Mouse (Mus musculus) 3T3-L1 (cell line): ENCODE data around the gene Atl1.

Experiments used
- DNase-seq: peaks from one replicate; pipeline ENCODE4 v3.0.0-alpha.2; 2015; ENCODE audit warnings: low read depth, low spot score

Atl1 gene

DNA sequence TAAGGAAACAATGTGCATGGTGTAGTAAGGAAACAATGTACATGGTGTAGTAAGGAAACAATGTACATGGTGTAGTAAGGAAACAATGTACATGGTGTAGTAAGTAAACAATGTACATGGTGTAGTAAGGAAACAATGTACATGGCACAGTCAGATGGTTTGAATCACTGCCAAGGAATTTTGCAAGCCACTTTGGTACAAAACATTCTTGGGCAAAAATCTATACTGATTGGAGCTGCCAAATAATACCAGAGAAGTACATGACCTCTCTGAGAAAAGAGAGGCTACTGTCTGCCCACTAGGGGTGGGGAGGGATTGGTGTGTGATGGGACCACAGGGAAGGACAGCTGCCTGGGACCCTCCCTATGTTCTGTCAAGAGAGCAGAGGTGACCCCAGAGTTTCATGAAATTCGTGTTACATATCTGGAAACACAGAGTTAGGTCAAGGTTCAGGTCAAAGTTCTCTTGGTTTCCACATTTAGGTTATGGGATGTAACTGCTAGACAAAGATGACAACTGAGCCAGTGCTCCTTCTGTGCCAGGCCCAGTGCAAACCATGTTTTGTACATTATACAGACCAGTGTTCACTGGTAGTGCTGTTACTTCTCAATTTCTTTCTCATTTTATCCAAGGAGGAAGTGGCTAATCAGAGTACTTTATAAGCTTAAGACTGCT is 49.4 kb downstream of the Atl1 start:
- DNase-seq: peak; percentile 34

DNA sequence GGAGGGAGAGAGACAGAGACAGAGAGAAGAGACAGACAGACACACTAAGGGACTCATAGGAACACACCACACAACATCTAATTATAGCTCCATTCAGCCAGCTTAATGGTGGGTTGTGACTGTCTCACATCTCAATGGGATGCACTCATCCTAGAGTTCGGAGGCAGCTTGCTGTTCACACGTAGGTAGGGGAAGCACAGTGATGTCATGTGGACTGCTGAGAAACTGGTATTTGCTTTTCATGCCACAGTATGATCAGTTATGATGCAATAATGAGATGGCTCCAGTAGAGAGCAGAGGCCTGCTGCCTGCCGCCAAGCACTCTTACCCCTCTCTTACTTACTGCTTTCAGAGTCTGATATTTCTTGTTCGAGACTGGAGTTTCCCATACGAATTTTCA is 53.4 kb downstream of the Atl1 start:
- DNase-seq: no peak

DNA sequence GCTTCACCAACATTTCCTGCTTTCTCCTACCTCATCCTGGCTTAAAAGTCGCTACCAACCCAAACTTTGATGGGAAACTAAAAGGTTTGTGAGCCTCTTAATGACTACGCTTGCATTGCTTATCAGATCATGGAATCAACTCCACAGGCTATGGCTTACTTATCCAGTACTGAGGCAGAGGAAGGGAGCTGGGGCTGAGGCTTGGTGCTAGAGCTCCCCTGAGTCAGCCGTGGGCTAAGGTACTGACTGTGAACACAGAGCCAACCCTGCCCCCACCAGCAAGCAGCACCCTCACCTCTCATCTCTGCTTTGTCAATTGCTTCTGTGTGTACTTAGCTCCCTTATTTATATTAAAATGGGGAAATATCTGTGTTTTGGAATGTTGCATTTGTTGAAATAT is 55.1 kb downstream of the Atl1 start:
- DNase-seq: no peak

DNA sequence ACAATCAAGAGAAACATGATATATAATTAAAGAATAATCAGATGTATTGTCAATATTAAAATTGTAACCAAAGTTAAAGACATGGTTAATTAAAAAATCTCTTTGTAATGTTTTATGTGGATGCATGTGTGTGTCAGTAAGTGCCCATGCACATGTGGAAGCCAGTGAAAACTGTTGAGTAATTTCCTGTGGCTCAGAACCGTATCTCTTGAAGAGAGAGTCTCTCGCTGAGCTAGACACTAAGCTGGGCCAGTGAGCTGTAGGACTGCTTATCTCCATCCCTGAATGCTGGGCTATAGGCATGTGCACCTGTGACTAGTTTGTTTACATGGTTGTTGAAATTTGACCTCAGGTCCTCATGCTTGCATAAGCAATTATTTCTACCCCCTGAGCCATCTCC is 65.0 kb downstream of the Atl1 start:
- no peak for DNase-seq

DNA sequence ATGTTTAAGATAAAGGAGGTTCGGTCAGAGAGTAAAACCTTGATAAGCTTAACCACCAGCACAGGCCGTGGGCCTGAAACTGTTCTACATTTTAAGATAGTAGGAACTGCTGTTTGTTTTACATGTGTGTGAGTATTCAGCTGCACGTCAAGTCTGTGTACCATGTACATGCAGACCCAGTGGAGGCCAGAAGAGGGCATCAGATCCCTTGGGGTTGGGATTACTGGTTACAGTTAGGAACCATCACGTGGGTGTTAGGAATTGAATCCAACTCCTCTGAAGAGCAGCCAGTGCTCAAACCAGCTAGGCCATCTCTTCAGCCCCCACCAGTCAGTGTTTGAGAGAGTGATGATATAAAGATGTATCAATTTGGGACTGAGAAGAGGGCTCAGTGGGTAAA is 70.1 kb downstream of the Atl1 start:
- DNase-seq: peak; percentile 73

DNA sequence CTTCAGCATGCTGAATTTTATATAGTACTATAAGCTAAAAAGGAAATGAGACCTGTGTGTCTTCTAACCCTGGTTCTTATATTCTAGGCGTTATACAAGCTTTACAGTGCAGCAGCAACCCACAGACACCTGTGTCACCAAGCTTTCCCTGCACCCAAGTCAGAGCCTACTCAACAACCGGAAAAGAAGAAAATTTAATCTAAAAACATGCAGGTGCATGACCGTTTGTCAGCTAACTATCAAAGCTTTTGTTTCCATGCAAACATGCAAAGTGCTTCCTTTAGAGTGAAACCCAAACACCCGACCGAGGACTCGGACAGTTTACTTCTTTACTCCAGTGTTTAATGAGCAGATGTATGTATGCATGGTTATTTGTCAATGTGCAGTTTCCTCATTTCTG is 70.7 kb downstream of the Atl1 start:
- DNase-seq: no peak

DNA sequence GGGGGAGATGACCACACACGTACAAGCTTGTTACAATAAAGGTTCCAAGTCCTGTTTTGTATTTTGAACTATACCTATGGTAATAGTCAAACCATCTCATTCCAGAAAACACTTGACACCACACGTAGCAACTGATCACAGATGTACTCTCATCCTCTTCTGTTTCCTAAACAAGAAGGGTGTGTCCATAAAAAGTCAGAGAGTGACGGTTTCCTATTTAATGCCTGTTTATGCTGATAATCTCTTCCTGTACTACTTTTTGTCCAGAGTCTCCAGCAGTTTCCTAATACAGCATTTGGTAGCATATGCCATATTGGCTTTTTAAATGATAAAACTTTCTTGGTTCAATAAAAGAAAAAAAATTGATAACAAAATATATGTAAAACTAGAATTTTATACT is 73.2 kb downstream of the Atl1 start:
- DNase-seq: no peak

DNA sequence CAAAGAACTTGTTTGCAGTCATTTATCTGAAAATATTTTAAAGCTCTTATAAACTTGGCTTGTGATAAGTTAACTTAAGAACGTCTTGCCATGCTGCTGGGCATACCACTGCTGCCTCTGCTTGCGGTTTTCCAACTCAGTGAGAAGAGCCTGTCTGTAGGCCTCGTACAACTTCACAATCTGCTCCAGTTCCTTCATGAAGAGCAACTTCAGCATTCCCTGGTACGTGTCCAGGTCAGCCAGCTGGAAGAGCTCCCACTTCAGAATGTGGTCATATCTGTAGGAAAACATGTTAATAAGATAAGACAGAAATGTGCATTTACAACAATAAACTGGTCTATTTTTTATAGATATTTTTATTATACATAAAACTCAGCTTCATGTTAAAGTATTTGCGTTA is 73.7 kb downstream of the Atl1 start:
- DNase-seq: no peak

DNA sequence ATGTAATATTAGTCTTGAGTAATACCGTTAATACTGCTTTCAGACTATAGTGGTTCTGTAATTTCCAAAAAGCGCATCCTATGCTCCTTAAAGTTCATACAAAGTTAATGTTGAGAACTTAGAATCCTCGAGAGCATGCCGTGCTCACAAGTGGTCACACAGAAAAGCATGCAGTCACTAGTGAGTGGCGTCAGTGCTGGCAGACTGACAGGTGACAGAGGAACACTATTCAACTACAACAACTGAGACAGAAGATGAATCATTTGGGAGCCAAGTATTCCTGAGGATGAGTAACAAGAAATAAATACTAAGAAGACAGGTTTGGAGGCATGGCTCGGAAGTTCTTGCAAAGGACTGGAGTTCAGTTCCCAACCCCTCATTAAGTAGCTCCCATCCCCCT is 74.7 kb downstream of the Atl1 start:
- peak; percentile 19 for DNase-seq

DNA sequence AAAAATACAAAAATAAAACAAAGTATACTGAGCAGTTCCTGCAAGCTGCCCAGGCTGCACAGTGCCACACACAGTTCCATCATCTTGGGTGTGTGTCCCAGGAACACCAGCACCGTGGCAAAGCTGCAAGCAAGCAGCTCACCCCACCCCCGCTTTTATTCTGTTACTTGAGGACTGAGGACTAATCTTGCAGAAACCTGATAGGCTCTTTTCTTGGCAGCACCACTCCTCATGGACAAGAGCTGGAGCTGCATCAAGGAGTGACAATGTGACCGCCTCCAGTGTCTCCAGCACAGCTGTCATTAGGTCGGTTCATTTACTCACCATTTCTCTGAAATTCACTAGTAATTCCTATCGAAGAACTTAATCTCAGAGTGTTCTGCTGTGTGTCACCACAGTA is 75.7 kb downstream of the Atl1 start:
- no peak for DNase-seq

DNA sequence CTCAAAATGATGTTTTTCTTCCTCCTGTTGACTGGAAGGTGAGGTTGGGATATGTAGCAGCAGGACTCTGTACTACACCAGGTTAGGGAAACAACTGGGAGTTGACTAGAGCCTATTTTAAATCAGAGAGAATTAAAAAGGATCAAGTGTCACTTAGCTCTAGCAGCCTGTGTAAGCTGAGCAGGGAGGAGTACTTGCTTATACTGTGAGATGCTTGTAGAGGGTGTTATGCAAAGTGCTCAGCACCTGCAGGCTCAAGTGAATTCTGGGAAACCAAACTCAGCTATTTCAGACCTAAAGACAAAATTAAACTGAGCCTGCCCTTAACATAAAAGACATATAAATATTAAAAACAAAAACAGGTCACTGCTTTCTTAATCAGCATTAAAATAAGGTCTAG is 81.3 kb downstream of the Atl1 start:
- DNase-seq: no peak

DNA sequence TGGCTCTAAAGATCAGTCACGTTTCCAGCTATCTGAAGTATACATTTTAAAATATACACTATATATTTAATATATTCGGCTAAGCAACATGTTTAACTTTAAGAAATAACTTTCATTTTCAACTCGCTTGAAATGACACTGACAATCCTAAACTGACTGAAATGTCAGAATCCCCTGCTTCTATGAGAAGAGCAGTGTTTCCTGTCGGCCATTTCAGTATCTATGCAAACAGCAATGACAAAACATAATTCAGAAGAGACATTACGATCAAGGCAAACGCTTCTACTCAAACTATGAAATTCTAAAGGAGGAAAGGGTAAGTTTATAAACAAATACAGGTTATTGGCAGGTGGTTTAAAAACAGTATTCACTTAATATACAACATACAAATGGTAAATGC is 84.3 kb downstream of the Atl1 start:
- no peak for DNase-seq

DNA sequence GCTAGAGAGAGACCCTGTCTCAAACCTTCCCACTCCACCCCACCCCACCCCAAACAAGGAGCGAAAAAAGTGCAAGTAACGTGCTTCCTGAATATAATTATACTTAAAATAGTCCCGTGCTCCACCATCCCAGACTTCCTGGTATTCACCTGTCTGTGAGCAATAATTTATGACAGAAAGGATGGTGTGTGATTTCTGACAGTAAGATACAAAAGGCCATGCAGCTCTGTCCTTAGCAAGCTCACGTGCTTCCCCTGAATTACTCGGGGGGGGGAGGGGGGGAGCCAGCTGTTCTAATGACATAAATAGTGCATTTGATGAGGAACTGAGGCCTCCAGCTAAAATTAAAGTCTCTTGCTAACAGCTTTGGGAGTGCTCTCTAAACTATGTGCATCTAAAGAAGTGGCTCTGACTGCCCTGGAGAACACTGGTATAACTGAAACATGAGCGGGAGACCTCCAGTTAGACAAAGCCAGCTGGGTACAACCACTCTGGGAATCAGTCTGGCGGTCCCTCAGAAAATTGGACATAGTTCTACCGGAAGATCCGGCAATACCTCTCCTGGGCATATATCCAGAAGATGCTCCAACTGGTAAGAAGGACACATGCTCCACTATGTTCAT is 85.1 kb downstream of the Atl1 start:
- no peak for DNase-seq

DNA sequence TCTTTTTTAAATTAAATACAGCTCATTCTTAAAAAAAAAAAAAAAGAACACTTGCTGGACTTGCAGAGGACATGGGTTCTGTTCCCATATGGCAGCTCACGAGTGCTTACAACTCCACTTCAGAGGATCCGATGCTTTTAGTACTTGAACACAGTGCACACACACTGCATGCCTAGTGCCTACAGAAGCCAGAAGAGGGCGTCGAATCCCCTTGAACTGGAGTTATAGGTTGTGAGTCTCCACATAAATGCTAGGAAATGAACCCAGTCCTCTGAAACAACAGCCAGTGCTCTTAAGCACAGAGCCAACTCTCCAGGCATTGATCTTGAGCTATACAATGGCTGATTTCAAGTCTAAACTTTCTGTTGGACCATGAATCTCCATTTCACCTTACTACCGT is 90.5 kb downstream of the Atl1 start:
- DNase-seq: peak; percentile 46

DNA sequence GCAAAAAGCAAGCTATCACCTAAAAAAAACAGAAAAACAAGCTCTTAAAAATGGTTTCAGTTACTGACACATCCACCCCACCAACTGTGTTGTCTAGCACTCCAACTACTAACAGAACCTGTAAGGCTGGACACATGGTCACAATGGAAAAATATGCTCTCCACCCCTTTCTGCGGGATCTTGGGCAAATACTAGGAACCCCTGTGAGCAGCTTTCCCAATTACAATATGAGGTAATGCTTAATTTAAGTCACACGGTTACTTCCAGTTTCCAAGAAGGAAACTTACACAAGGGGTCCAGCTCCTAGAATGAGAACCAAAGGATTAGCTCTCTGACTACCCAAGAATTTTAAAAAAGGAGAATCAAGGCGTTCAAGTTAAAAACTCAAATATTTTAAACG is 93.1 kb downstream of the Atl1 start:
- DNase-seq: peak; percentile 52

DNA sequence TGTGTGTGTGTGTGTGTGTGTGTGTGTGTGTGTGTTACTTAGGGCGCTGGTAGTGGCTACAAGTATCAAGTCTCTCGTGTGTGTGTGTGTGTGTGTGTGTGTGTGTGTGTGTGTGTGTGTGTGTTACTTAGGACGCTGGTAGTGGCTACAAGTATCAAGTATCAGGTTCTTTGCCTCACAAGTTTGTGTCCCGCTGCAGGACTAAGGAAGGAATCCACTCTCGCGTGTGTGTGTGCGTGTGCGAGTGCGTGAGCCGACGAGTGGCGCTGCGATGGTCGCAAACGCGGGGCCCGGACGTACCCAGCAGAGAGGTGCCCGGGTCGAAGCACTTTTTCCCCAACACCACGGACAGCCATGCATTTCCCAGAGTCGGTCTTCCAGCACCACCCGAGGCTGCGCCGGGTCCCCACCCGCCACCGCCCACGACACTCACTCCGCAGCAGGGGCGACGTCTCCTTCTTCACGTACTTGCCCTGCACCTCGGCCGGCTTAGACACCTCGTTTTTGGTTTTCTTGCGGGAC is 93.9 kb downstream of the Atl1 start:
- peak; percentile 52 for DNase-seq

DNA sequence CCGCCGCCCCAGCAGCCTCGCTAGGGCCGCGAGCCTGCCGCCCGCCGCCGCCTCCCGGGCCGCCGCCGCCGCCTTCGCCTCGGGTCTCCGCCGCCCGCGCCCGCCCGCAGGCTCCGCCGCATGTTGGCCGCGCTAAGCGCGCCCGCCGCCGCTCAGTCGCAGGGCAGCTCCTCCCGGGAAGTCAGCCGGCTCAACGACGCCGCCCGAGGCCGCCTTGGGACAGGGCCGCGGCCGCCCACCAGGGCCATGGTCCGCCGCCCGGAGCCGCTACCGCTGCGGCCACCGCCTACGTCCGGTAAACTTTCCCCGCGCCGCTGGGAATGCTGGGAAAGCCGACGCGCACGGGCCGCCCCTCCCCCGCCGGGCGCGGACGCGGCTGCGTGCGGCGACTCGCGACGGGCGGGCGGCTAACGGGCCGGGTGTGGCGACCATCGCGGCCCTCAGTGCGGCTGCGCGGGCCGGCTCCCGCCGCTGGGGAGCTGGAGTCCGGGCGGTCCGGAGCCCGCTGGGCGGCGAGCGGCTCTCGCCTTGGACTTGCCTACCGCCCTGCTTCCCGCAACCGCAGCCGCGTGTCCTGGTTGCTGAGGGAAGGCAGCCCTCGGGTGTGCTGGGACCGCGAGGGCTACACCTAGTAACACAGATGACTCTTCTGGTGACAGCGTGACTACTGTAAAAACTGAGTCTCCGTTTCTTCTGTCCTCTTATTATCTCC is 94.5 kb downstream of the Atl1 start, which contains the start of gene Sav1:
TSS of gene Sav1 (minus strand) at position 217 of the 712 bp plus-strand sequence.
- DNase-seq: peak; percentile 69

DNA sequence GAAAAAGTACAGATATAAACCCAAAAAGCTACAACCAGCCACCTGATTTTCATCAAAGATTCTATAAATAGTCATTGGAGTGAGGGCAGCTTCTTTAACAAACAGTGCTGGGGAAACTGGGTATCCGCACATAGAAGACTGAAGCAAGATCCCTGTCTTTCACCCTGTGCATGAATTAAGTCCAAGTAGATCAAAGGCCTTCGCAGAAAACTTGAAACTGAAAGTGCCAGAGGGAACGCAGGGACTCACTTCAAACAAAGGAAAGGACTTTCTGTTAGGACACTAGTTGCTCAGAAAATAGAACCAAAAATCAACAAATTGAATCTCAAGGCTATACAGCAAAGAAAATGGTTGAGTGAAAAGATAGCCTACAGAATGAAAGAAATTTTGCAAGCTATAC is 103.0 kb downstream of the Atl1 start:
- DNase-seq: no peak

DNA sequence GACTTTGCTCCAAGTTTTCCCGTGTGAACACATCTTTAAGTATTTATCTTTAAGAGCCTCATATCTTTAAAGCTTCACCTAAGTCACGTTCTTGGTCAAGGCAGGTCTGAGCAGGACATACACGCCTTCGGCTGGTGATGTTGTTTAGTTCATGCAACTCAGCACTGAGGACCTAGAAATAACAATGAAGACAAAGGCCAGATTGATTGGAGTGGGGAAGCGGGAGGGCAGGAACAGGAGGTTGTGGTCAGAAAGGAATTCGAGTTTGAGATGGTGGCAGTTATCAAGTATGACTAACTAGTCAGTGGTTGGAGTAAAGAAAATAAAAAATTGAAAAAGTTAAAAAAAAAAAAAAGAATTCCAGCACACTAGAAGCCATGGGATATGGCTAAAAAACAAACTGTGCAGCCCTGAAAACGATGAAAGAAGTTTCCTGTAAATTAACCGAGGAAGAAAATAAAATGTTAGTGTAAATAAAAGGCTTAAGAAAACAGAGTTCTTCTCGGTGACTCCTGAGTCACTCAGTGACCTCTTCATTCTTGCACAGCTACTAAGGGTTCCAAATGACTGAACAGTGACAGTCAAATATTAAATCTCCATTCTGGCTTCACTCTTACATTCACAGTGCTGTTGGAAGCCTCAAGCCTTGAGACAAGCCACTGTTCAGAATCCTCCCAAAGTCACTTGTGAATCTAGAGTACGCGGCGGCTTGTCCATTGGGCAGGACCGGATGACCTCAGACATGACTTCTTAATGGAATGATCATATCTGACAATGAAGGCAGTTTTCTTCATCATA is 106.0 kb downstream of the Atl1 start:
- DNase-seq: peak; percentile 97

DNA sequence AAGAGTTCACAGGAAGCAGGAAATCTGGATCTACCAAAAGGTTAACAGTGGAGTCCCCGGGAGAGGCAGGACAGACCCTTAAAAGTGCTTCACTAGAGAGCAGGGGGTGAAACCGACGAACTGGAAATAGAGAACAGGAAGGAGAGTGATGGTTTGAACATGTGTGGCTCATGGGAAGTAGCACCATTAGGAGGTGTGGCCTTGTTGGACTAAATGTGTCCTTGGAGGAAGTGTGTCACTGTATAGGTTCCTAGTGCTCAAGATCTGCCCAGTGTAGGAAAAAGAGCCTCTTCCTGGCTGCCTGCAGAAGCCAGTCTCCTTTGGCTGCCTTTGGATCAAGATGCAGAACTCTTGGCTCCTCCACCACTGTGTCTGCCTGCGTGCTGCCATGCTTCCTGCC is 112.7 kb downstream of the Atl1 start:
- no peak for DNase-seq

DNA sequence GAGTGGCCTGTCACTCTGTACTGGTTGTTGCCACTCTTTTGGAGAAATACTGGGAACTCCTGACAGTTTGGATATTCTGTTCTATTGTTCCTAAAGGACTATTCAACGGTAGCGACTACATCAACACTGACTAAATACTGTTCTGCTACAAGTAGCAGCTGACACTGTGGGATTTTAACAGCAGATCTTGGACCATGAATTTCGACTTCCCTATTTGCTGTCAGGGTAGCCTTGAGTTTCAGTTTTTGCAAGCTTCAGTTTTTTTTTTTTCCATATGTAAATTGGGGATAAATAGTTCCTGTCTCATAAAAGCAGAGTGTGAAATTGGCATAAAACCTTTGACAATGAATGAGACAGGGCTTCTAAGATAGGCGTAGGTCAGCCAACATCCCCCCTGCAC is 117.9 kb downstream of the Atl1 start:
- no peak for DNase-seq

DNA sequence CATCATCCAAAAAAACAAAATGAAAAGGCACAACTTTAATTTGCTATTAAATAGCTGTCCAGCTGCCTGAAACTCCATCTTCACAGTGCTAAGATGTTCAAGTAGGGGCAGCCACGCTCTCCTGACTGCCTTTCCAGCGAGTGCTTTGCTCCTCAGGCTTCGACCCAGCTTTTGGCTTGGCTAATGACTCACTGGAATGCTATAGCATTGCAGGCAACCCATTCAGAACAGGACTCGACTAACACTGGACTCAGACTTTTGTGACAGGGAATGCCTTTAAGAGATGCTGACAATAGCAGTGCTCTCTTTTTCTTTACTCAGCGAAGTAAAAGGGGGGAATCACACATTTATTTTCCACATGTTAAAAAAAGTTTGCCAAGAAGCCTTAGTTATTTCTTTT is 119.3 kb downstream of the Atl1 start:
- DNase-seq: peak; percentile 52
